ENCODE assay signal across 1 mouse cellular context in the genomic region with DNA sequence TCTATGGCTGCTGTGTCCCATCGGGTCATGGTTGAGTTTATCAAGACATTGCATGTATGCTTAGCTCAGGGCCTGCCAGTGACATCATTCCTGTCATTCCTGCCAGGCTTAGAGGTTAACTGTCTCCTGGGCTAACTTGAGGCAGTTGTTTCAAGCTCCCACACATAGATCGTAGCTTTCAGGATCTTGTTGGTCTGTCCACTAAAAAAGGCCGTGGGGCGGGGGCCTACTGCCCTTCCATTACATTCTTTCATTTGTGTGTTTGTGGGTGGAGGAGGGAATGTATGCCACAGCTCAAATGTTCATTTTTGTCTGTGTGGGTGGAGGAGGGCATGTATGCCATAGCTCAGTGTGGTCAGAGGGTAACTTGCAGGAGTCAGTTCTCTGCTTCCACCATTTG.
TF ChIP-seq lines count a peak whose summit lies in the region.

No protein-coding gene starts in this region.

TF ChIP-seq in myocyte, 11 proteins besides CTCF, POLR2A, EP300 and RAD21:
- no peak for TF ChIP-seq REST (IDR thresholded peaks at IDR 0.05; ENCODE audit: insufficient read depth, insufficient read length)
- no peak for TF ChIP-seq SRF (IDR thresholded peaks at IDR 0.05; ENCODE audit: control insufficient read depth, insufficient read length, low read depth)
- TF ChIP-seq CEBPB (IDR thresholded peaks at IDR 0.05; ENCODE audit: insufficient read depth, poor library complexity, severe bottlenecking) = no peak
- no peak for TF ChIP-seq E2F4 (IDR thresholded peaks at IDR 0.05; ENCODE audit: insufficient read depth)
- no peak for TF ChIP-seq MYOG (IDR thresholded peaks at IDR 0.05; ENCODE audit: control insufficient read depth in 1 of 3, insufficient read depth in 1 of 3, insufficient read length in 2 of 3, low read depth in 2 of 3)
- no peak for TF ChIP-seq MYOD1 (IDR thresholded peaks at IDR 0.05; ENCODE audit: control insufficient read depth in 1 of 3, insufficient read length in 2 of 3, low read depth in 2 of 3)
- no peak for TF ChIP-seq TCF12 (IDR thresholded peaks at IDR 0.05; ENCODE audit: insufficient read depth, poor library complexity, severe bottlenecking)
- TF ChIP-seq TCF3 (IDR thresholded peaks at IDR 0.05; ENCODE audit: insufficient read length, low read depth) = no peak
- no peak for TF ChIP-seq MAX (IDR thresholded peaks at IDR 0.05; ENCODE audit: low read depth)
- no peak for TF ChIP-seq USF1 (IDR thresholded peaks at IDR 0.05; ENCODE audit: low read depth)
- TF ChIP-seq POLR2AphosphoS2 (IDR thresholded peaks at IDR 0.05; ENCODE audit: insufficient read length, low read depth) = no peak
